Mouse (Mus musculus) B cell, adult 2 months (primary cell): ENCODE data around the gene Gm17651.

Experiments used
- DNase-seq, 2 experiments: peaks; one replicate each; pipeline ENCODE4 v3.0.0; 2022

Gm17651 gene

GRCm38 (mm10) chr3:97674644-97675110 is at the start of gene Gm17651:
Gene Gm17651 (minus strand): TSS chr3:97674694.
- DNase-seq = no peak

GRCm38 (mm10) chr3:97719116-97719515 is 44.6 kb upstream of the Gm17651 start:
- no peak for DNase-seq

- no peak for DNase-seq
Observed at GRCm38 (mm10) chr3:97715922-97716321, 41.4 kb upstream of the Gm17651 start.

GRCm38 (mm10) chr3:97710881-97711280 is 36.4 kb upstream of the Gm17651 start:
- DNase-seq = no peak

- no peak for DNase-seq
Observed at GRCm38 (mm10) chr3:97710134-97710533, 35.6 kb upstream of the Gm17651 start.

- no peak for DNase-seq
Observed at GRCm38 (mm10) chr3:97706561-97706960, 32.1 kb upstream of the Gm17651 start.

GRCm38 (mm10) chr3:97705508-97705907 is 31.0 kb upstream of the Gm17651 start:
- no peak for DNase-seq

GRCm38 (mm10) chr3:97702448-97703080 is 28.1 kb upstream of the Gm17651 start:
- no peak for DNase-seq

- DNase-seq = no peak
Observed at GRCm38 (mm10) chr3:97701198-97701597, 26.7 kb upstream of the Gm17651 start.

GRCm38 (mm10) chr3:97699061-97699460 is 24.6 kb upstream of the Gm17651 start:
- DNase-seq = no peak

GRCm38 (mm10) chr3:97697291-97697690 is 22.8 kb upstream of the Gm17651 start:
- no peak for DNase-seq

GRCm38 (mm10) chr3:97696866-97697265 is 22.4 kb upstream of the Gm17651 start:
- no peak for DNase-seq

- no peak for DNase-seq
Observed at GRCm38 (mm10) chr3:97693806-97694205, 19.3 kb upstream of the Gm17651 start.

GRCm38 (mm10) chr3:97691443-97692017 is 17.0 kb upstream of the Gm17651 start:
- no peak for DNase-seq

GRCm38 (mm10) chr3:97690590-97690989 is 16.1 kb upstream of the Gm17651 start:
- DNase-seq = no peak

- DNase-seq = no peak
Observed at GRCm38 (mm10) chr3:97689289-97689688, 14.8 kb upstream of the Gm17651 start.

- no peak for DNase-seq
Observed at GRCm38 (mm10) chr3:97686372-97687117, 12.1 kb upstream of the Gm17651 start.

- no peak for DNase-seq
Observed at GRCm38 (mm10) chr3:97683560-97684195, 9.2 kb upstream of the Gm17651 start.

- DNase-seq = no peak
Observed at GRCm38 (mm10) chr3:97682576-97682975, 8.1 kb upstream of the Gm17651 start.

- DNase-seq = no peak
Observed at GRCm38 (mm10) chr3:97682159-97682502, 7.6 kb upstream of the Gm17651 start.

- DNase-seq = peak; percentile 76 to 80
Observed at GRCm38 (mm10) chr3:97681321-97682158, 7.0 kb upstream of the Gm17651 start.

- DNase-seq = peak; percentile 90 to 91
Observed at GRCm38 (mm10) chr3:97680631-97681320, 6.3 kb upstream of the Gm17651 start.
